Mouse (Mus musculus) liver, embryonic 14.5 days (tissue): ENCODE results near the gene Olfr12.

Experiments
- CTCF ChIP-seq: IDR thresholded peaks from 2 replicates; pipeline ENCODE4 v1.5.1; 2016; ENCODE audit warnings: antibody characterized with exemption, low read depth, control low read depth
- EP300 ChIP-seq: IDR thresholded peaks from 2 replicates; pipeline ENCODE4 v1.6.1; 2016; ENCODE audit warnings: antibody characterized with exemption, low read depth

- TF ChIP-seq CTCF = peak; percentile 23; the same call in 1 of the 2 replicates
- no peak for TF ChIP-seq EP300
Observed at GRCm38 (mm10) chr1:92614516-92614915, 3.1 kb upstream of the Olfr12 start.
